Mouse (Mus musculus) heart, embryonic 16.5 days (tissue): Measurements from ENCODE around the gene Gm14151. TPM values are rescaled to one million over a fixed set of nuclear protein-coding genes. Genes with fewer than 3 reads are reported as not detected.

Experiments used
- polyA plus RNA-seq: library from polyadenylated mRNA; unstranded; fragments of >200 nt; fragmentation: Nextera tagmentation; extraction: Ambion mirVana; gene quantifications from 2 replicates; pipeline ENCODE4 v1.2.1, GENCODE M21; 2015

Gm14151 gene
- polyA plus RNA-seq, 1 experiment from 2014 or later: not detected

Other genes with a start within 250 kb of the Gm14151 start
- gene Abhd12, start 187.6 kb downstream of the Gm14151 start, polyA plus RNA-seq: 41.5 and 43.2 TPM in 2 replicates
- gene Gins1, start 186.9 kb downstream of the Gm14151 start, polyA plus RNA-seq: 25.0 and 27.0 TPM in 2 replicates
- 3.2 TPM in 2 replicates for gene Ninl, start 53.0 kb downstream of the Gm14151 start, polyA plus RNA-seq
- 17.8 and 22.0 TPM in 2 replicates for gene Nanp, start 53.0 kb downstream of the Gm14151 start, polyA plus RNA-seq
- not detected in 2 replicates for gene Gm14147, start 5.9 kb upstream of the Gm14151 start, polyA plus RNA-seq